Mouse (Mus musculus) megakaryocyte-erythroid progenitor cell, adult 5-6 weeks (primary cell): ENCODE data around the gene Pcbp3. TPM values are rescaled to one million over a fixed set of nuclear protein-coding genes. Genes with fewer than 3 reads are reported as not detected.

Source experiments
- ATAC-seq: replicated peaks from 2 replicates; pipeline ENCODE4 v1.8.0; 2016; ENCODE audit warnings: mild to moderate bottlenecking, inconsistent platforms; ENCODE audit not compliant: severe bottlenecking, poor library complexity, low FRiP score, low TSS enrichment
- total RNA-seq, 2 experiments: library from RNA; stranded (forward) in 1 of 2; stranded (reverse) in 1 of 2; fragments of 200-1000, 215-1000 nt in 1 of 2; fragments of >200 nt in 1 of 2; fragmentation: Nextera tagmentation in 1 of 2; gene quantifications; 2 replicates each; pipeline ENCODE4 v1.2.3; 2014 to 2017

Gene Pcbp3
- total RNA-seq, 2 experiments from 2014 or later: 11.1 to 20.1 TPM

DNA sequence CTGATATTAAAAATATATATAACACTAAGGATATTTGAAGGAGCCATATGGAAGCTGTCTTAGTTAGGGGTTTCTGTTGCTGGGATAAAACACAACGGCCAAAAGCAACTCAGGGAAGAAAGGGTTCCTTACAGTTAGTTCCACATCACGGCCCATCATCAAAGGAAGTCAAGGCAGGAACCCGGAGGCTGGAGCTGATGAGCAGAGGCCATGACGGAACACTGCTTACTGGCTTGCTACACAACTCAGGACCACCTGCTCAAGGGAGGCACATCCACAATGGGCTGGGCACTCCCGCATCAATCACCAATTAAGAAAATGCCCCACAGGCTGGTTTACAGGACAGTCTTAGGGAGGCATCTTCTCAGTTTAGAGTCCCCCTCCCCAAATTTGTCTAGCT lies 26.9 kb downstream of the Pcbp3 start:
- no peak for ATAC-seq

DNA sequence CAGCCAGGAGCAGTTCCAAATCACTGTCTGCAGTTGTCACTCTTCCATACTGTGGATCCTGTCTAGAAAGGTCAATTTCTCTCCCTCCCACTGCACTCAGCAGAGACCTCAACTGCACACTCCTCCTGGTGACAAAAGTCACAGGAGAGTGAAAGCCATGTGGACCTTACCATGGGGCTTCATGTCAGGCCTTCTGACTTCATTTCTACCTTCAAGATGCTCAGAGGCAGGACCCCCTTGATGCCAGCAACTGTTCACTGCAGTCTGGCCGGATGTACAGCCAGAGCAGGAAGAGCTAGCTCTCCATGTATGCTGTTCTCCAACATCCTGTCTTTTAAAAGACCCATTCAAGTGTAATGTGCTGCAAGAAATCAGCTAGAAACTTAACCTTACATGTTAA lies 29.9 kb downstream of the Pcbp3 start:
- no peak for ATAC-seq

DNA sequence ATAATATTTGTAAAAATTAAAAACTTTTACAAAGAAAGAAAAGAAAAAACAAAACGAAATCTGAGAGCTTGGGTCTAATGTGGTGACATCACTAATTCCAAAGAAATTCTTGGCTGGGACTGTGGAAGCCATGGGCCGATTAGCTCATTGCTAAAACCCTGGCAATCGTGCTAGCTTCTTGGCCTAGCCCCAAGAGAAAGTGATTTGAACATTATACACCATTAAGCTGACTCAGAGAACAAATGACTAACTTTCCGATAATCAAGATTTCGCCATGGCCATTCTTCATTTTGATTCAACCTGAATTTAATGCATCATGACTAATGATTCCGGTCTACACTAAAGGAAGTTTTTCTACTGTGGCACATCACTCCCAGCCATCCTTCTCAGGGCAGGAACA lies 30.6 kb downstream of the Pcbp3 start:
- no peak for ATAC-seq

DNA sequence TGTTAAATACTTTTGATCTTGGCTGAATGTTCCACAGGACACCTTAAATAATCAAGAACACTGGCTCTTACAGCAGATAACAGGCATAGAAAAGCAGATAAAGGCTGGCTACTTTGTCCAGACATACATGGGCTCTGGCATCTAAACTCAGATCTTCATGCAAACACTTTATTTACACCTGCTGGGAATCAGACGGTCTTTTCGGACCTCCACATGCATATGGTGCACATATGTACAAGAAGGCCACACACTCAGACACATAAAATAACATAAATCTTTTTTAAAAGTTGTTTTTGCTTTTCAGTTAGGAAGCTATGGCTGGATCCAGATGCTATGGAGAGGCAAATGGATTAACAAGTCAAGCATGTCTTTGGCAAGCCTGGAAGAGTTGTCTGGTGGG lies 37.2 kb downstream of the Pcbp3 start:
- ATAC-seq: no peak

DNA sequence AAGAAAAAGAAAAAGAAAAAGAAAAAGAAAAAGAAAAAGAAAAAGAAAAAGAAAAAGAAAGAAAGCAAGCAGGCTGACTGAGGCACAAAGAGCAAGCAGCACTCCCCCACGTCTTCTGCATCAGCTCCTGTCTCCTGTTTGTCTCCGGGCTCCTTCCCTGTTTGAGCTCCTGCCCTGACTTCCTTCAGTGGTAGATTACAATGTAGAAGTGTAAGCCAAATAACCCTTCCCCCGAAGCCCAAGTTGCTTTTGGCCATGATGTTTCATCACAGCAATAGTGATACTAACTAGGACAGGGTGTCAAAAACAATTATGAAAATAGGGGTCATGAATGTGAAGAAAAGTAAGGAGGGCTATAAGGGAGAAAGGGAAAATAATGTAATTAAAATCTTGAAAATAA lies 43.6 kb downstream of the Pcbp3 start:
- ATAC-seq: no peak

DNA sequence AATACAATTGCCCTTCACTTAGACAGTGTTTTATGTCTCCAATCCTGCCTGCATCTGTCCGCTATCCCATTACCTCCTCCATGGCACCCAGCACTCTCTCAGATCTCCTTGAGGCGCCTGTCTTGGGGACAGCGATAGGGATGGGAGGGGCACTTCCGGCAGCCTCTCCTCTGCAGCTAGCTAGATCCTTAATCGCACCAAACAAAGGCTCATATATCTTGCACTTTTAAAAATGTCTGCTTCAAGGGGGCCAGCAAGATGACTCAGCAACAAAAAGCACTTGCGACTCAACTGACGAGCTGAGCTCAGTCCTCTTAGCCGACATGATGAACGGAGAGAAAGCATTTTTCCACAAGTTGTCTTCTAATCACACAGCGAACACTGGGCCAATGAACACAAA lies 55.3 kb downstream of the Pcbp3 start:
- peak; percentile 97 for ATAC-seq

DNA sequence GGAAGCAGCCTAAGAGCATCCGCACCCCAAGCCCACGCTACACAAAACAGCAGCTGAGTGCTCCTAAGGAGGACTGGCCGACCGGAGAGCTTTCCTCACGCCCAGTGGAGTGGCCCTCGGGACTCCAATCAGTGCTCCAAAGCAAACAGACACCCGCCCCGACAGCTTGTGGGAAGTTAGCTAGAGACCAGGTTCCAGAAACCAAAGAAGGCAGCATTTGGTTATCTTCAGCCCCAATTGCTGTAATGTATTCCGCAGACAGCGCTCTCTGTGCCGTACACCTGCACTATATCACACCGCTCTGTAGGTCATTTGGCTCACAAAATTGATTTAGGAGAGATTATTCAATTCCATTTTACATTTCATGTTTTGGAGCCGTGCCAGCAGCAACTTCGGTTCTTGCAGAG lies 55.7 kb downstream of the Pcbp3 start:
- ATAC-seq: peak; percentile 82

DNA sequence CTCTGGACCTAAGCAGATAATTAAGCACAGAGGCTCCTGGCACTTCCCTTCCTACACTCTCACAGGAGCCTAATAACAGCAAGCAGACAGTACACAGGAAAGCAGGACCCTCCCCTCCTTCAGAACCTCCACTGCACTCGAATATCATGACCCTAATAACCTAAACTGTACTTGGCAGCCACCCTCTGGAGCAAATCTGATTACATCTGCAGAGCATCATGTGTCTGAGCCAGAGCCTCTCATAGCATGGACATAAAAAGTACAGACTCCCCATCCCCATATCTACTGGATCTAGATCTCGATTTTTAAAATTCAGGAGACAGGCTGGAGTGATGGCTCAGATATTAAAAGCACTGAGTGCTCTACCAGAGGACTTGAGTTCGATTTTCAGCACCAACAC lies 58.0 kb downstream of the Pcbp3 start:
- no peak for ATAC-seq

DNA sequence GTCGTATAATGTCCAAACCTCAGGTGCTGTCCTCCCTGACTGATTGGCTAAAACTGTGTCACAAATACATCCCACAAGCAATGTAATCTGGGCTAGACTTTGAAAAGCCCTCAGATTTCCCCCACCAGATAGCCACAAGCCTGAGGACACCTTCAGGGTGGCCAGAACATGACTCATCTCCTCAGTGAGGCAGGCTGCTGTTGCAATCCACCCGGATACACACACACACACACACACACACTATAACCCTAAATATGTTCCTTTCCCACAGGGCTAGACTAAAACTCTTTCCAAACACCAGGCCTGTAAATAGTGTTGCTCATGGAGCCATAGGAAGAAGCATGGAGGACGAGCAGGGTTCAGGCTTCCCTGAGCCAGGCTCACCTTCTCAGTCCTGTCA lies 58.6 kb downstream of the Pcbp3 start:
- no peak for ATAC-seq

DNA sequence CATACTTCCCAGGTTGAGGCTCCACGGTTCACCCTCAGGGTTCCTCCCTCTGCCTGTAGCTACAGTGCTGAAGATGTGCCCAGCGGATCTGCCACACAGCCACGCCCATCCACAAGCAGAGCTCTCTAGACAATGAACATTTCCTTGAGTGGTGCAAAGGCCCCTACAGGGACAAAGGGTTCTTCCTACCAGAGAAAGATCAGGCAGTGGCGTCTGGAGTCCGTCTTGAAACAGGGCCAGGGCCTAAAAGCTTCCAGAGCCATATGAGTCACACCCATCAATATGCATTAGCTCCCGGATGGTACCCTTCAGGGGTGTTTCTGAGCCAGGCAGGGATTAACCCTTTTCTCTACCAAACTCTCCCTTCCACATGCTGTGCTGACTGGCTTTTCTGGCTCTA lies 59.1 kb downstream of the Pcbp3 start:
- ATAC-seq: no peak

DNA sequence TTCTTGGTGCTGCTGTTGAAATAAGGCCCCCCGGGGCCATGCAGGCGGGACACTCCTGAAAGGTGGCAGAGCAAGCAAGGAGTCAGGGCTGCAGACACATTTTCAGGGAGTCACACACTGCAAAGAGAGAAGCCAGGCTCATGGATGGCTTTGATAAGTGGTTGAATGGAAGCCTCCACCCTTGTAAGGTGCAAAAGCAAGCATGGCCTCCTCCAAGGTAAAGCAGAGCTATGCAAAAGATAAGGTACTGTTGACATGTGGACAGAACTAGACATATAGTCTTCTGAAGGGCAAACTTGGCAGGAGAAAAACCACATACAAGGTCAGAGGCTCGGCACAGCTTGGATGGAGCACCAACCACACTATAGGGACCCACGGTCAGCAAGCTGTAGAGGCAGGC lies 63.3 kb downstream of the Pcbp3 start:
- ATAC-seq: no peak

DNA sequence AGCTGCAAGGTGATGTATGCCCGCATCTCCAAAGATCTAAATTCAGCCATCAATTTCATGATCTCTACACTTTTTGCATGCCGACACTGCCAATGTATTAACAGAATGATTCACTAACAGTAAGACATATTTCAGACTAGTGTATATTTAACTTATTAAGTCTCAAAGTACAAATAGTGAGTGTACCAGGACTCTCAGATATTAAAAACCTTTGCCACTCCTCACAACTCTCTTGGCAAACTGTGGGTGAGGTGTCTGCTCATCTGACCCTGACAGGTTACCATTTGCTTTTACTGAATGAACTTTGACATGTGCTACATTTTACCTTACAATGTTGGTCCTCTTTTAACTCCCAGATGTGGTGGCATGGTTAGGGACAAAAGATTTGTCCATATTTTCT lies 70.2 kb downstream of the Pcbp3 start:
- ATAC-seq: no peak

DNA sequence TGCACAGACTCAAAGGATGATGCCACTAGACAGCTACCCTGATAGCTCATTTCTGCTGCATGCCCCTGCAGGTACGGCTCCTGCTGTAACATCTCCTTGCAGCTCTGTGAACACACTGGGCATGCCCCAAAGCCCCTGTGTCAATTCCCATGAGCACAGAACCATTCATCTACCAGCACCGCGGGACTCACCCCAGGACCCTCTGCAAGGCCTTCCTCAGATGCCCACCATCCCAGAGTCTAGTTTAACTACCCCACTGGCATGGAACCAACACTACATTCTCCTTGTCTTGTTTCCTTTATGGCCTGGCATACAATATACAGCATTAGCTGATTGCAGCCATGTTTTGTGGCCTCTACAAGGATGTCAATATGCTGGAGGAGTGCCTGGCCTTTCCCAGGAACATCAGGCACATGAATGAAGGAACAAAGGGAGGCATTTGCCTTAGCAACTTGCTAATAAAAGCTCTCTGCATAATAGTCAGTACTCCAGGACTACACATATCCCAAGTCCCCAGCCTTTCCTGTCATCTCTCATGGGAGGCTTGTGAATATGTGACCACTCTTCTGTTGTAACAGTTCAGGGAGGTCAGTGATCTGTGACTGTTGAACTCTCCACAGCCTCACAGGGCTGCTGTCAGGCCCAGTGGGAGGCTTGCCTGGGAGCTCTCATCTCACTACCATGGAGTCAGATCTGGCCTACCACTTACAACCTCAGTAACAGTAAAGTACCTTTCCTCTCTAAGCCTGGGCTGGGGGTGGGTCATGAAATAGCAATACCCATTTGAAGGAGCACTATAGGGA lies 78.0 kb downstream of the Pcbp3 start:
- no peak for ATAC-seq

DNA sequence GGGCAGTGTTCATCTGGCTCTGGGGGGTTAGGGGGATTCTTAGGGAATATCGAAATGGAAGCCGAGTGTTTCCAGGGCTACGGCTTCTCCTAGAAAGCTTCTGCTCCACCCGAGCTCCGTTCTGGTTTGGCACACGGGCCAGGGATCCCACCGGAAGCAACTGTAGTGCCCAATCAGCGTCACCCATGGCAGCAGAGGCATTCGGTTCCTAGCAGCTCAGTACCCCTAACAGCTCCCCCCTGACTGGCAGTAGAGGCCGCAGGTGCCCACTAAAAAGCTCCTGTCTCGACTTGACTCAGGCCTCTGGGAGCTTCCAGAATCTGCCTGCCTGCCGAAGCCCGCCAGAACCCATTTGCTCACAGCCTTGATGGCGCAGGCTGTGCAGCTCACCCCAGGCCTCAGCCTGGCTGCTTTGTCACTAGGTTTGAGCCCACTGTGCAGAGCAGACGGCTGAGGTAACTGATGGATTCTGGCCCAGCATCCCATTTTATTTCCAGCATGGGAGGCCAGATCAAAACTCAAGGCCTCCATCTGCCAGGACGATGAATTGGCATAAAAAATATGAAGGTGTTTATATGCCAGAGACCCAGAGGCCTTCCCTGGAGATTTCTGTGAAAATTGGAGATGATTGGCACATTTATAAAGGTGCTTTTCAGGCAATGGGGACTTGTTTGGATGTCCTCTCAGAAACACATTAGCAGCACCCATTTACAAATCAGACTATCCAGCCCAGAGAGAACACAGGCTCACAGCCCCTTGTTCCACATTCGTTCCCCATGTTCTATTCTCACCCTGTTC lies 78.8 kb downstream of the Pcbp3 start:
- ATAC-seq: no peak

DNA sequence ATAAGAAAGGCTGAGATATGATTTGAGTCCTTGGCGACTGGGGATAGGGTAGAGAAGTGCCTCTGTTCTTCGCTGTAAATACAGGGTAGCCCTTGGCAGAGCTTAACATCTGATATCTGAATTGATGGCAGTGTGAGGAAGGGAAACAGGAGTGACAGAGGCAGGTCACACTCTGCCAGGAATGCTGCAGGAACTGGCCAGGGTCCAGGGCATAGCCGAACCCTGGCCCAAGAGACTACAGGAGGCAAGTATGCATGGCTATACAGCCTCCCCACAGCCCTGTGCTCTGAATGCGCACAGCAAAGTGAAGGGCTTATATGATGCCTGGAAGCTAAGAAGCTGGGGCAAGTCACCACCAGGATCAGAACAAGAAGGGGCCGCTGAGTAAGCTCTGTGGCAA lies 79.8 kb downstream of the Pcbp3 start:
- no peak for ATAC-seq

DNA sequence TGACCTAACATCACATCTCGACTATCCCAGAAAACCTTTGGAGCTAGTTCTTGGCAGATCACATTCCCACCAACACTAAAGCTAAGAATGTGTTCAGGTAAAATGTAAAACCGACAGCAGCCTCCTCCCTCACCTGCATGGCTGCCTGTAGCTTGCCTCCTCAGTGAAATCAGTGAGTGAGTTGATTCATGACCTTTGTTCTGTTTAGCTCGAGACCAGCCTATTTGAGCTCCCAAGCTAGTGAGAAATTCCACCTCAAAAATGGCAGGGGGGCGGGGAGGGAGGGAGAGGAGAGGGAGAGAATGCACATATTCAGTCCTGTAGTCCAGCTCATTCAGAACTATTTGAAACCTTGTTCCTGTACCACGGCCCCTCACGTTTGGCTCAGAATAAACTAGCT lies 86.4 kb downstream of the Pcbp3 start:
- ATAC-seq: no peak

DNA sequence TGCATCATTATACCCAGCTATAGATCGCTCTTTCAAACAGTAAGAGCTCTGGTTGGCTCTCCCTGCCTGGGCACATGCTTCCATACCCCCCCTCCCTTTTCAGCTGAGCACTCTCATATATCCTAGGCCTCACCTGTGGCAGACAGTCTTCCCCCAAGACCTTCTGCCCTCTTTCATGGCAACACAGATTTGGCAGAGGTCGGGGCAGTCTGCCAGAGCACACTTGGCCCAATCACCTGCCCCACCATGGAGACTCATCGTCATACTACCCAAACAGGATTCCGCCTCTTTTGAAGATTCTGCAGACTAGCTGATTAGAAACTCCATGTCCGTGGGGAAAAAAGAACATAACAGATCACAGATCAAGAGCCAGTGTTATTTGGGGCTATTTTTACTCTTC lies 86.8 kb downstream of the Pcbp3 start:
- no peak for ATAC-seq

DNA sequence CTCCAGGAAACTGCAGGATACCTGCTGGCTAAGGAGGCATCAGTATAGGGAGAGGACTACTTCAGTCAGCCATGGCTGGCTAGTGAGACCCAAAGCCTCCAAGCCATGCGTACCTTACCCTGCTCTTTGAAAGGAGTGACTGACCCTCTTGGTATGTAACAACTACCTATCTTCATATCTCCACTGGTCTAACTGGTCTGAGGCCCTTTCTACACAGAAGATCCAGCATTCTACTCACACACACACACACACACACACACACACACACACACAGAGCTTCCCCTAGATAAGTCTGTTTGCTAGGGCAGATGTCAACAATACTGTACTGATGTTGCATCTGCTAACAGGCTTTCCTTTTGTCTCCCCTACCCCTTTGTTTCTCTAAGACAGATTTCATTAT lies 87.3 kb downstream of the Pcbp3 start:
- no peak for ATAC-seq

DNA sequence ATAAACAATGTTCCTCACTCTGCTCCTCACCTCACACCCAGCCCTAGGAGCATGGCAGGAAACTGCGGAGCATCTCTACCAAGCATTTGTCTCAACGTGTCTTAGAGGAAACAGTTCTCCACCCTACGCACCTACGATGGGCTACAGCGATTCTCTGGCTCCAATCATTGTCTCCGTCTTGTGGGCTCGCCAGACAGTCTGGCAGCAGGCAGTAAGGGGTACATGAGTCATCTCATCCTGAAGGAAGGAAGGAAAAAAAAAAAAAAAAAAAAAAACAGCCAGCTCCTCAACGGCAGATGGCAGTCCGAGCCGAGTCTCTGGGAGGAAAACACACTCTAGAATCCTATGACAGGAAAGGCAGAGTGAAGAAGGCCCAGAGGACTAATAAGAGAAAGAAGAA lies 87.7 kb downstream of the Pcbp3 start:
- no peak for ATAC-seq

DNA sequence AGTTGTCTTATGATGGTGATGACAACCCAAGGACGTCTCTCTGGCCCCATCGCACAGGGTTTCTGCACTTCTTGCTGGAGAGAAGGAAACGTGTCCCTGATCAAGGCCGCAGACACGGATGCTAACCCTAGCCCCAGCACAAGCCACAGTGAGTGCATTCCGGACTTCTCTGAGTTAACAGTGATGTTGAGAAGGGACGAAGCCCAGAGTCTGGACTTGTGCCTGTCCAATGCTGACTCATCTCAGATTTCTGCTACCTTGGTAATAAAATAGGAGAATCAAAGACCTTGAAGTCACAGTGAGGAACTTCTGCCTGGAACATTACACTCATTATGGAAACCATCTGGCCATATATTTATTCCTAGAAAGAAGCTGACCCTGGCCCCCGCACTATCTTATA lies 89.0 kb downstream of the Pcbp3 start:
- no peak for ATAC-seq

DNA sequence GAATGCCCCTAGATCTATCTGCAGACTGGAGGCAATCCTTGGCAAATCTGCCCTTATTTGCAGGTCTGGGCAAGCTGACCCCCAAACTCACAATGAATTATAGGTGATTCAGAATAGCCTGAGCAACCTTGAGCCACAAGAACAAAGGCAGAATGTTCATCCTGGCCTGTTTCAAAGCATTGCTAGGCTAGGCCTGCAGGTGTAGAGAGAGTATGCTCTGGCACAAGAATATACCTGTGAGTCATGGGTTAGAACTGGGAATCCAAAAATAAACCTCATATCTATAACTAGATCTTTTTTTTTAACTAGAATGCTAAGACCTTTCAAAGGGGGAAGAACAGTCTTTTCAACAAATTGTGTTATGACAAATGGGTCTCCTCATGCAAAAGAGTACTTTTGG lies 95.8 kb downstream of the Pcbp3 start:
- no peak for ATAC-seq
